Mouse (Mus musculus) kidney, postnatal 4 days (tissue): ENCODE data around the gene Olfr295.

ENCODE experiments used
- DNase-seq, 2 experiments: peaks; one replicate each; pipeline ENCODE4 v3.0.0; 2021; ENCODE audit warnings: mixed read lengths in 2 of 2

Olfr295 gene

DNA sequence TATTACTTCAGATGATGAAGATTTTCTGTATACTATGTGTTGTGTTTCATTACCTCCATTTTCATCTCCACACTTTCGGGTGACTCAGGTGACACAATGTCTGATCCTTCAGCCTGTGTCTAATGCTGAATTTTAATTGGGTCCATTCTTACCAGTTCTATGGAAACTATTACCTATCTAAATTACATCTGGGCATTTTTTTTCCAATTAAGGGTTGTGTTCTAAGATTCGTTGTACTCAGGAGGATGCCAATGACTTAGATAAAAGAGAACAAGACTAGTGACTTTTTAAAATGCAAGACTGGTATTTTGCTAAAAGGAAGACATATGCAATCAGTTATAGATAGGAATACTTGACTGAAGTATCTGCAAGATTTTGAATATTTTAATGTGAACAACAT, at the start of gene Olfr295:
TSS of gene Olfr295 (plus strand) at position 301 of the 400 bp plus-strand sequence.
- DNase-seq, result no peak

DNA sequence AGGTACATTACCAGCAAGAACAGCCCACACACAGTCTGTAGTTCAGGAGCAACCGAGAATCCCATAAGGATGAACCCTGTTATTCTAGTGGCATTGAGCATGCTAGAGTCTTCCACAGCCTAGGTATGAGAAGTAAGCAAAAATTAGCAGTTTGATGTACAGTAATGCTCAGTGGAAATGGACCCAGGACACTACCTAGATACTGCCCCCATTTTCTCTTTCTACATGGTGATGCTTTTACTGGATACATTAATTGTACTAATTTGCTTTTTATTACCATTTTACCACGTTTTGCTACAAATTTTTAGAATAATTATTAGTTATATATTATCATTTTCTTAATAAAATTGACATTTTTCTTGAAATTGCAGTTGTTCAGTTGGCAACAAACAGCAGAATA, 32.9 kb downstream of the Olfr295 start, which contains the start of gene Olfr294:
TSS of gene Olfr294 (minus strand) at position 101 of the 400 bp plus-strand sequence.
- DNase-seq, result no peak
